Mouse (Mus musculus) thymus, adult 2 months (tissue): ENCODE measurements around the gene Adamtsl5. TPM values are rescaled to one million over a fixed set of nuclear protein-coding genes. Genes with fewer than 3 reads are reported as not detected.

Experiments
- DNase-seq: peaks from one replicate; pipeline ENCODE4 v3.0.0; 2021
- H3K27ac ChIP-seq: fragments of 200-500 bp; 2 replicates; pipeline ENCODE4 v1.5.1; 2012; ENCODE audit warnings: low read length, control low read depth; ENCODE audit not compliant: control insufficient read depth, insufficient read depth
- H3K27me3 ChIP-seq: fragments of 200-500 bp; 2 replicates; pipeline ENCODE4 v1.6.1; 2012; ENCODE audit warnings: mild to moderate bottlenecking, low read length, moderate library complexity, mixed read lengths; ENCODE audit not compliant: control insufficient read depth, insufficient read depth
- H3K36me3 ChIP-seq: fragments of 200-500 bp; 2 replicates; pipeline ENCODE4 v1.6.1; 2012; ENCODE audit warnings: mild to moderate bottlenecking, low read length, moderate library complexity; ENCODE audit not compliant: control insufficient read depth, insufficient read depth
- H3K4me1 ChIP-seq: fragments of 200-500 bp; replicated peaks from 2 replicates; pipeline ENCODE4 v1.6.1; 2012; ENCODE audit warnings: low read length; ENCODE audit not compliant: control insufficient read depth, insufficient read depth
- H3K4me3 ChIP-seq: fragments of 200-500 bp; 2 replicates; pipeline ENCODE4 v1.5.1; 2012; ENCODE audit warnings: mild to moderate bottlenecking, low read length, control low read depth, moderate library complexity; ENCODE audit not compliant: control insufficient read depth, insufficient read depth
- CTCF ChIP-seq: fragments of 200-500 bp; IDR thresholded peaks from 2 replicates; pipeline ENCODE4 v1.5.1; 2012; ENCODE audit warnings: mild to moderate bottlenecking, control low read depth, low read length, moderate library complexity, borderline replicate concordance; ENCODE audit not compliant: control insufficient read depth, poor library complexity, insufficient read depth; ENCODE audit errors: extremely low read depth
- POLR2A ChIP-seq: fragments of 200-500 bp; IDR thresholded peaks from 2 replicates; pipeline ENCODE4 v1.6.1; 2012; ENCODE audit warnings: mild to moderate bottlenecking, low read length, control low read depth, moderate library complexity; ENCODE audit not compliant: control insufficient read depth, poor library complexity, insufficient read depth; ENCODE audit errors: extremely low read depth
- WGBS: fragments of 180-500 bp; shearing (Covaris S2); methylation state at CpG from one replicate; pipeline ENCODE4 v1.1.7; 2018; 5-methylcytosine and 5-hydroxymethylcytosine counted together
- polyA plus RNA-seq: library from polyadenylated mRNA; depleted of rRNA; stranded (reverse); fragments of >200 nt; gene quantifications from 2 replicates; pipeline ENCODE4 v1.2.3, GENCODE M21; 2012

Gene Adamtsl5
- polyA plus RNA-seq, 1 experiment: 9.0 TPM

- Histone ChIP-seq H3K4me3 (no peak overlapping the region), H3K27ac (no peak overlapping the region), H3K4me1 (no peaks in the 10 kb centered on the region), H3K27me3 (peaks cover 18% of the 10 kb centered on the region), H3K36me3 (no peaks in the 10 kb centered on the region)
- WGBS: 7% methylated on average over 34 of the region's 34 CpGs
- no peak for DNase-seq
- TF ChIP-seq POLR2A (no peak), CTCF (no peak)
Observed at GRCm38 (mm10) chr10:80356737-80357136, 8.5 kb upstream of the Adamtsl5 start.

- Histone ChIP-seq H3K27me3 (peaks cover 18% of the 10 kb centered on the region), H3K27ac (no peak within 1 kb of the TSS), H3K4me1 (no peaks in the 10 kb centered on the region), H3K4me3 (no peak within 1 kb of the TSS), H3K36me3 (no peaks in the 10 kb centered on the region)
- WGBS: 5% methylated on average over 53 of the region's 53 CpGs
- no peak for DNase-seq
- TF ChIP-seq POLR2A: no peak
- TF ChIP-seq CTCF: no peak
Observed at GRCm38 (mm10) chr10:80356001-80356682, 7.9 kb upstream of the Adamtsl5 start, which contains the start of gene Plk5. Gene Plk5, plus strand, starts transcription at chr10:80356459.

GRCm38 (mm10) chr10:80355431-80355830 lies 7.2 kb upstream of the Adamtsl5 start:
- no peaks in the 10 kb centered on the region for H3K36me3 ChIP-seq
- H3K4me3 ChIP-seq: no peak overlapping the region
- 30% methylated on average over 9 of the region's 9 CpGs for WGBS
- TF ChIP-seq POLR2A (no peak), CTCF (no peak)
- DNase-seq: no peak
- H3K27ac ChIP-seq: no peak overlapping the region
- H3K4me1 ChIP-seq: no peaks in the 10 kb centered on the region
- H3K27me3 ChIP-seq: peaks cover 18% of the 10 kb centered on the region

- Histone ChIP-seq H3K4me3 (no peak overlapping the region), H3K27ac (no peak overlapping the region), H3K36me3 (no peaks in the 10 kb centered on the region), H3K27me3 (peaks cover 19% of the 10 kb centered on the region), H3K4me1 (0 out of 2 replicates have a peak, but pooled peaks cover 4% of the 10 kb centered on the region)
- TF ChIP-seq CTCF (no peak), POLR2A (no peak)
- DNase-seq: no peak
- WGBS: 50% methylated on average over 8 of the region's 8 CpGs
Observed at GRCm38 (mm10) chr10:80352727-80353126, 4.5 kb upstream of the Adamtsl5 start.

- TF ChIP-seq CTCF (no peak), POLR2A (no peak)
- Histone ChIP-seq H3K27me3 (peaks cover 18% of the 10 kb centered on the region; the same call in 1 of the 2 replicates), H3K27ac (no peak overlapping the region), H3K4me1 (0 out of 2 replicates have a peak, but pooled peaks cover 4% of the 10 kb centered on the region), H3K4me3 (no peak overlapping the region), H3K36me3 (no peaks in the 10 kb centered on the region)
- no peak for DNase-seq
- whole genome bisulfite sequencing: 42% methylated on average over 11 of the region's 11 CpGs
Observed at GRCm38 (mm10) chr10:80351896-80352295, 3.7 kb upstream of the Adamtsl5 start.

- Histone ChIP-seq H3K4me3 (no peak overlapping the region), H3K36me3 (no peaks in the 10 kb centered on the region), H3K4me1 (peaks cover 6% of the 10 kb centered on the region), H3K27ac (no peak overlapping the region), H3K27me3 (peaks cover 11% of the 10 kb centered on the region; the same call in 1 of the 2 replicates)
- TF ChIP-seq CTCF: peak; percentile 92
- 0 out of 2 replicates have a peak, but pooled peaks have one; percentile 14 for TF ChIP-seq POLR2A
- WGBS: 5% methylated on average over 7 of the region's 7 CpGs
- peak; percentile 86 for DNase-seq
Observed at GRCm38 (mm10) chr10:80350292-80350691, 2.1 kb upstream of the Adamtsl5 start.
